Mouse (Mus musculus): Measurements from ENCODE around the gene Ss18l2.

Gene Ss18l2

GRCm38 (mm10) chr9:121759091-121760081, 49.3 kb downstream of the Ss18l2 start, which contains the start of gene Zfp651:
Gene Zfp651 (plus strand): TSS chr9:121759330.
- no peak for DNase-seq (ENCODE audit: low spot score in 2 of 2)

- peak; percentile 42 to 49 for DNase-seq (ENCODE audit: low spot score in 2 of 2)
Observed at GRCm38 (mm10) chr9:121760271-121761090, 50.4 kb downstream of the Ss18l2 start.

DNA sequence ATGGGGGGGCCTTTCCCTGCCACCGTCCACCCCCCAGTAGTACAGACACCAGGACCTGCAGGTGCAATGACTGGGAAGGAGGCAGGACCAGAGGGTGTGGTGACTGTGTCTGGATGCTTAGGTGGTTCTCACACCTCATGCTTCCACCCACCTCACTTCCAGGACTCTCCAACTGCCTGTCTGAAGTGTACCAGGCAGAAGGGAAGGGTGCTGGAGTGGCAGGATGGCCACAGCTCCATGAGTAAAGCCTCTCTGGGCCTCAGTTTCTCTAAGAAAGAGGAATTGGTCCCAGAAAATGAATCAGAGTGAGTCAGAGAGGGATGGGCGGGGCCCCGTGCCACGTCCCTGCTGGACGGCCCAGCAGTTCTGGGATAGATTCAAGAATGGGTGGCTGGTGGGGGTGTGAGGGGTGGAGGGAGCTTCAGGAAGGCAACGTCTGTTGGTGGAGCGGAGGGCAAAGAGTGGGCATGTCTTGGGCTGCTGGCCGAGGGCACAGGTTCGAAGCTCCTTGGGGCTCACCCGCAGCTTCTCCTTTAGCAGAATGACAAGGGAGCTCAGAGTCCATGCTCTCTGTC, 51.0 kb downstream of the Ss18l2 start:
- DNase-seq (ENCODE audit: low spot score in 2 of 2) = no peak

DNA sequence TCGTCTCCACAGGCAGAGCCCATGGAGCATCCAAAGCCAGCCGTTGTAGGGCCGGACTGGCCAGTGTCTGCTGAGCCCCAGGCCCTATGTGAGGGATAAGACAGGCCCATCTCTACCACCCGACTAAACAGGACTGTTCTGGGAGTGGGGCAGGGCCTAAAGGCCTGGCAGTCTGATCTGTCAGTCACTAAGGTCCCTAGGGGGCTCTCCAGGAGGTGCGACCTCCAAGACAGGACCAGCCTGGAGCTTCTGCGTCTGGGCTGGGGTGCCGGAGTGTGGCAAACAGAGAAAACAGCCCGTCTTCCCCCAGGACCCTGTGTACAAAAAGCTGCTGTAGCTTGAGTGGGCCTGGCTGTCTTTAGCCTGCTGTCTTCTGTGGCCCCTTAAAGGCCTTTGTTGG, 51.7 kb downstream of the Ss18l2 start:
- DNase-seq (ENCODE audit: low spot score in 2 of 2) = no peak

DNA sequence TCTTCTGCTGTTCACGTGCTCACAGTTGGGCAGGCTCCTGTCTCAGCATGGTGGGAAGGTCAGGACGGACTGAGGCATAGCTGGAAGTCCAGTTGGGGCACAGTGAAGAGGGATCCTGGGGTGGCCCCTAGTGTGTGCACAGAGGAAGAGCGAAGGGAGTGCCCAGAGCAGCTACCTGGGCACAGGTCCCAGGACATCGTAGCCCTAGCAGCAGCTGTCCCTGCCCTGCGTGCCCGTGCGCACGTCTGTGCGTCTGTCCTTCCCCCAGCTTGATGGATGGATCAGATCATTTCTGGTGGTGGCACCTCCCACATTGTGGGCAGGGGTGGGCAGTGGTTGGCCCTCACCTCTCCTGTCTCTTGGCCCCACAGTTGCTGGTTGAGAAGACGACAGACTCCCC, 52.1 kb downstream of the Ss18l2 start:
- DNase-seq (ENCODE audit: low spot score in 2 of 2) = no peak

DNA sequence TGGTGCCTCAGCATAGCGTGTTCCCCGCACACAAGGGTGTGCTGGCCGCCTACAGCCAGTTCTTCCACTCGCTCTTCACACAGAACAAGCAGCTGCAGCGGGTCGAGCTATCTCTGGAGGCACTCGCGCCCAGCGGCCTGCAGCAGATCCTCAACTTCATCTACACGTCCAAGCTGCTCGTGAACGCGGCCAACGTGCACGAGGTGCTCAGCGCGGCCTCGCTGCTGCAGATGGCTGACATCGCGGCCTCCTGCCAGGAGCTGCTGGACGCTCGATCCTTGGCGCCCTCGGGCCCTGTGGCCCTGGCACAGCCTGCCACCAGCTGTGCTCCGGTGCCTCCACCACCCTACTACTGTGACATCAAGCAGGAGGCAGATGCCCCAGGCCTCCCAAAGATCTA, 52.6 kb downstream of the Ss18l2 start:
- DNase-seq (ENCODE audit: low spot score in 2 of 2) = no peak
